Mouse (Mus musculus) CH12.LX (cell line): Measurements from ENCODE around the gene Igfbp5. TPM values are rescaled to one million over a fixed set of nuclear protein-coding genes. Genes with fewer than 3 reads are reported as not detected.

ENCODE experiments used
- DNase-seq: peaks from one replicate; pipeline ENCODE4 v3.0.0-alpha.2; 2013; ENCODE audit errors: extremely low read depth
- H3K27ac ChIP-seq: 2 replicates; pipeline ENCODE4 v1.5.1; 2012; ENCODE audit warnings: low read depth, mild to moderate bottlenecking, control low read depth, moderate library complexity; ENCODE audit not compliant: insufficient read depth
- H3K27me3 ChIP-seq: replicated peaks from 2 replicates; pipeline ENCODE3; 2012; ENCODE audit warnings: inconsistent platforms
- H3K36me3 ChIP-seq, 2 experiments: replicated peaks in 1 of 2; 2 replicates each; pipeline versions ENCODE3 to v1.6.1; 2012; ENCODE audit warnings: inconsistent platforms in 1 of 2, low read length in 1 of 2, mild to moderate bottlenecking in 1 of 2, mixed read lengths in 1 of 2, moderate library complexity in 1 of 2; ENCODE audit not compliant: control insufficient read depth in 1 of 2, insufficient read depth in 1 of 2
- H3K4me1 ChIP-seq, 2 experiments: 2 replicates each; pipeline ENCODE4 v1.6.1; 2012; ENCODE audit warnings: inconsistent platforms in 1 of 2, moderate library complexity in 1 of 2; ENCODE audit not compliant: insufficient read depth in 2 of 2, control insufficient read depth in 1 of 2
- H3K4me2 ChIP-seq: 2 replicates; pipeline ENCODE4 v1.6.1; 2012; ENCODE audit warnings: low read depth, mild to moderate bottlenecking, control low read depth; ENCODE audit not compliant: poor library complexity, insufficient read depth, severe bottlenecking
- H3K4me3 ChIP-seq, 3 experiments: fragments of 150-350 bp in 1 of 3; sonication (generic) in 1 of 3; replicated peaks in 1 of 3; 2 replicates each; pipeline versions ENCODE3 to v1.5.1; 2011 to 2012; ENCODE audit warnings: low read depth in 2 of 3, low read length in 2 of 3, mild to moderate bottlenecking in 2 of 3, moderate library complexity in 2 of 3, control low read depth in 1 of 3, improper control_type of control experiment in 1 of 3, inconsistent platforms in 1 of 3, mixed read lengths in 1 of 3; ENCODE audit not compliant: poor library complexity in 1 of 3
- H3K79me2 ChIP-seq: replicated peaks from 2 replicates; pipeline ENCODE4 v1.6.1; 2012; ENCODE audit warnings: mild to moderate bottlenecking, moderate library complexity; ENCODE audit not compliant: control insufficient read depth, poor library complexity, insufficient read depth, severe bottlenecking; ENCODE audit errors: extremely low read depth
- H3K9ac ChIP-seq: 2 replicates; pipeline ENCODE4 v1.6.1; 2012; ENCODE audit warnings: low read depth, mild to moderate bottlenecking, control low read depth, moderate library complexity; ENCODE audit not compliant: insufficient read depth
- H3K9me3 ChIP-seq: replicated peaks from 2 replicates; pipeline ENCODE3; 2012; ENCODE audit warnings: low read length, inconsistent platforms, mixed read lengths
- CHD1 ChIP-seq: IDR thresholded peaks from 2 replicates; pipeline ENCODE4 v1.6.1; 2012; ENCODE audit warnings: low read depth, low read length, improper control_type of control experiment, inconsistent platforms
- CHD2 ChIP-seq: IDR thresholded peaks from 2 replicates; pipeline ENCODE4 v1.6.1; 2011; ENCODE audit warnings: low read length, improper control_type of control experiment
- CTCF ChIP-seq, 2 experiments: IDR thresholded peaks in 1 of 2; conservative IDR thresholded peaks in 1 of 2; 2 replicates each; pipeline ENCODE4 v1.5.1; 2011 to 2012; ENCODE audit warnings: low read depth in 2 of 2, low read length in 2 of 2, improper control_type of control experiment in 1 of 2, inconsistent platforms in 1 of 2, mild to moderate bottlenecking in 1 of 2, moderate library complexity in 1 of 2
- ELF1 ChIP-seq: IDR thresholded peaks from 2 replicates; pipeline ENCODE4 v1.6.1; 2014; ENCODE audit warnings: low read depth, mild to moderate bottlenecking, inconsistent platforms, low read length, improper control_type of control experiment
- EP300 ChIP-seq: IDR thresholded peaks from 2 replicates; pipeline ENCODE4 v1.6.1; 2011; ENCODE audit warnings: low read length, improper control_type of control experiment
- ETS1 ChIP-seq: conservative IDR thresholded peaks from 2 replicates; pipeline ENCODE4 v1.6.1; 2012; ENCODE audit warnings: low read depth, mild to moderate bottlenecking, inconsistent platforms, low read length, improper control_type of control experiment, moderate library complexity
- GABPA ChIP-seq: IDR thresholded peaks from 2 replicates; pipeline ENCODE4 v1.6.1; 2012; ENCODE audit warnings: low read depth, low read length, improper control_type of control experiment, inconsistent platforms; ENCODE audit not compliant: insufficient replicate concordance
- HCFC1 ChIP-seq: IDR thresholded peaks from 2 replicates; pipeline ENCODE4 v1.6.1; 2012; ENCODE audit warnings: low read depth, mild to moderate bottlenecking, inconsistent platforms, low read length, improper control_type of control experiment
- IRF4 ChIP-seq: IDR thresholded peaks from 2 replicates; pipeline ENCODE4 v1.6.1; 2014; ENCODE audit warnings: low read depth, mild to moderate bottlenecking, inconsistent platforms, low read length, improper control_type of control experiment
- JUN ChIP-seq: IDR thresholded peaks from 2 replicates; pipeline ENCODE4 v1.6.1; 2011; ENCODE audit warnings: low read depth, mild to moderate bottlenecking, low read length, improper control_type of control experiment, moderate library complexity; ENCODE audit not compliant: insufficient read depth
- JUND ChIP-seq: conservative IDR thresholded peaks from 2 replicates; pipeline ENCODE4 v1.6.1; 2011; ENCODE audit warnings: low read depth, low read length, improper control_type of control experiment
- KAT2A ChIP-seq: IDR thresholded peaks from 2 replicates; pipeline ENCODE4 v1.6.1; 2012; ENCODE audit warnings: low read length, improper control_type of control experiment, inconsistent platforms; ENCODE audit not compliant: insufficient replicate concordance
- MAZ ChIP-seq: IDR thresholded peaks from 2 replicates; pipeline ENCODE4 v1.6.1; 2012; ENCODE audit warnings: low read depth, mild to moderate bottlenecking, inconsistent platforms, low read length, improper control_type of control experiment, moderate library complexity
- MXI1 ChIP-seq: IDR thresholded peaks from 2 replicates; pipeline ENCODE4 v1.6.1; 2011; ENCODE audit warnings: mild to moderate bottlenecking, low read depth, low read length, improper control_type of control experiment
- MYC ChIP-seq: IDR thresholded peaks from 2 replicates; pipeline ENCODE4 v1.6.1; 2011; ENCODE audit warnings: low read depth, mild to moderate bottlenecking, improper control_type of control experiment, low read length
- NELFE ChIP-seq: IDR thresholded peaks from 2 replicates; pipeline ENCODE4 v1.6.1; 2011; ENCODE audit warnings: low read depth, low read length, improper control_type of control experiment
- NRF1 ChIP-seq: IDR thresholded peaks from 2 replicates; pipeline ENCODE4 v1.6.1; 2014; ENCODE audit warnings: low read depth, mild to moderate bottlenecking, inconsistent platforms, low read length, improper control_type of control experiment, moderate library complexity
- PAX5 ChIP-seq: IDR thresholded peaks from 2 replicates; pipeline ENCODE4 v1.6.1; 2012; ENCODE audit warnings: low read length, inconsistent platforms, mixed read lengths
- POLR2A ChIP-seq: IDR thresholded peaks from 2 replicates; pipeline ENCODE4 v1.6.1; 2011; ENCODE audit warnings: low read depth, mild to moderate bottlenecking, improper control_type of control experiment, low read length
- RAD21 ChIP-seq: IDR thresholded peaks from 2 replicates; pipeline ENCODE4 v1.6.1; 2011; ENCODE audit warnings: low read depth, mild to moderate bottlenecking, low read length, improper control_type of control experiment, moderate library complexity
- RCOR1 ChIP-seq: conservative IDR thresholded peaks from 2 replicates; pipeline ENCODE4 v1.6.1; 2012; ENCODE audit warnings: low read depth, mild to moderate bottlenecking, inconsistent platforms, low read length, improper control_type of control experiment
- SMC3 ChIP-seq: IDR thresholded peaks from 2 replicates; pipeline ENCODE4 v1.6.1; 2011; ENCODE audit warnings: low read depth, low read length, improper control_type of control experiment
- USF1 ChIP-seq: IDR thresholded peaks from 2 replicates; pipeline ENCODE4 v1.6.1; 2014; ENCODE audit warnings: low read depth, mild to moderate bottlenecking, inconsistent platforms, low read length, improper control_type of control experiment
- ZC3H11A ChIP-seq: IDR thresholded peaks from 2 replicates; pipeline ENCODE4 v1.6.1; 2012; ENCODE audit warnings: low read depth, mild to moderate bottlenecking, inconsistent platforms, low read length, improper control_type of control experiment
- ZKSCAN1 ChIP-seq: IDR thresholded peaks from 2 replicates; pipeline ENCODE4 v1.6.1; 2012; ENCODE audit warnings: low read depth, inconsistent platforms, low read length, improper control_type of control experiment, borderline replicate concordance
- ZMIZ1 ChIP-seq: IDR thresholded peaks from 2 replicates; pipeline ENCODE4 v1.6.1; 2012; ENCODE audit warnings: low read depth, mild to moderate bottlenecking, inconsistent platforms, low read length, improper control_type of control experiment
- ZNF384 ChIP-seq: IDR thresholded peaks from 2 replicates; pipeline ENCODE4 v1.6.1; 2012; ENCODE audit warnings: low read depth, low read length, improper control_type of control experiment, inconsistent platforms
- dilution Hi-C: fragments of 300-500 bp; cut with MboI; formaldehyde crosslinking; loops from 2 replicates; pipeline ENCODE4 v1.14.3; 2020; ENCODE audit warnings: low sequenced_read_pairs; ENCODE audit not compliant: extremely low pct_unique_long_range_greater_than_20kb, extremely low pct_ligation_motif_present
- in situ Hi-C: fragments of 300-500 bp; cut with MboI; formaldehyde crosslinking; loops from 3 replicates; pipeline ENCODE4 v1.14.3; 2019; ENCODE audit warnings: low sequenced_read_pairs, low pct_ligation_motif_present, low pct_unique_long_range_greater_than_20kb, mixed read lengths
- polyA plus RNA-seq: library from polyadenylated mRNA; unstranded; fragments of >175 nt; gene quantifications from 2 replicates; pipeline ENCODE4 v1.2.1, GENCODE M21; 2012; ENCODE audit warnings: low read depth; ENCODE audit not compliant: insufficient read length
- total RNA-seq, 2 experiments: library from RNA; depleted of rRNA; stranded (reverse); fragments of 300-350 nt in 1 of 2; fragments of >200 nt in 1 of 2; gene quantifications; 2 replicates each; pipeline ENCODE4 v1.2.3; 2012 to 2014

Igfbp5 gene
- total and polyA plus RNA-seq, 3 experiments: 0.08 to 0.09 TPM; not detected in 1

DNA sequence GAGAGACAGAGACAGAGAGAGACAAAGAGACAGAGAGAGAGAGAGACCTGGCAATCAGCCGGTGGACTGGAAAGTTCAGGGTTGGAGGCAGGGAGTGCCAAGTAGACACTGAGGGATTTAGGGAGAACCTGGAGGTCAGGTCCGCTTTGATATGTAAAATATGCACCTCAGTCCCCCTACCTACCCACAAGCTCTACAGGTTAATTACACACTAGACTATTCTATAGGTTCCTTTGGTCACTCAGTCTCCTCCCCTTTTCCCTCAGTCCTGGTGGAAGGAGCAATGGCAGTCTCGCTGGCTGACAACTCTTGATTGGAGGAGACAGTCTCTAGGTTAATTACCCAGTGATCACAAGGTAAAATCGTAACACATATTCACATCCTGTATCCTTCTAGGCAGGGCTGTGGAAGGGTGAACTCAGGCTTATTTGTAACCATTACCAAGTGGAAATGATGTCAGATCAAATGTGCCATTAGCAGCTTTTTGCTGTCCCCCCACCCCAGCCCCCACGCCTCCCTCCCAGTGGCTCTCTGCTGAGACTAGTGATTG, 61.5 kb downstream of the Igfbp5 start:
- no peak overlapping the region for H3K9ac ChIP-seq
- no peak overlapping the region for H3K4me3 ChIP-seq
- H3K79me2 ChIP-seq: no peaks in the 10 kb centered on the region
- in situ Hi-C loops: no loop called here
- DNase-seq: no peak
- H3K4me2 ChIP-seq: no peak overlapping the region
- H3K4me1 ChIP-seq: peaks cover 0 to 6% of the 10 kb centered on the region in 2 experiments; a peak in 1 of 4 replicates
- TF ChIP-seq ZKSCAN1 (no peak), CHD1 (no peak), SMC3 (no peak), KAT2A (no peak), NRF1 (no peak), CHD2 (no peak), MYC (no peak), ZNF384 (no peak), ZC3H11A (no peak), JUND (no peak), ELF1 (no peak), MAZ (no peak), EP300 (no peak), IRF4 (no peak), GABPA (no peak)
- H3K36me3 ChIP-seq: no peaks in the 10 kb centered on the region
- dilution Hi-C loops: no loop called here
- H3K27me3 ChIP-seq: peaks cover 3% of the 10 kb centered on the region
- peaks cover 10% of the 10 kb centered on the region for H3K9me3 ChIP-seq
- H3K27ac ChIP-seq: no peak overlapping the region

- H3K27ac ChIP-seq: no peak overlapping the region
- H3K9me3 ChIP-seq: peaks cover 10% of the 10 kb centered on the region
- H3K9ac ChIP-seq: no peak overlapping the region
- H3K4me3 ChIP-seq: no peak overlapping the region
- in situ Hi-C loops (no loop called here), dilution Hi-C loops (no loop called here)
- H3K27me3 ChIP-seq: no peaks in the 10 kb centered on the region
- TF ChIP-seq JUND: no peak
- no peak for TF ChIP-seq POLR2A
- no peak for TF ChIP-seq PAX5
- TF ChIP-seq CHD2: no peak
- TF ChIP-seq ZMIZ1: no peak
- TF ChIP-seq SMC3: no peak
- no peak for TF ChIP-seq MXI1
- TF ChIP-seq CTCF (conservative IDR thresholded peaks at IDR 0.05 in 1 of 2, IDR thresholded peaks at IDR 0.05 in 1 of 2; ENCODE audit: low read depth in 2 of 2, low read length in 2 of 2): no peak
- no peak for TF ChIP-seq USF1
- no peak for TF ChIP-seq RCOR1
- TF ChIP-seq KAT2A: no peak
- no peak for TF ChIP-seq MAZ
- no peak for TF ChIP-seq ZNF384
- no peak for TF ChIP-seq ETS1
- TF ChIP-seq RAD21: no peak
- TF ChIP-seq HCFC1: no peak
- no peak for TF ChIP-seq NELFE
- no peak for TF ChIP-seq JUN
- H3K4me1 ChIP-seq: peaks cover 0 to 7% of the 10 kb centered on the region in 2 experiments; a peak in 1 of 4 replicates
- H3K79me2 ChIP-seq: no peaks in the 10 kb centered on the region
- no peak for DNase-seq
- H3K4me2 ChIP-seq: no peak overlapping the region
- H3K36me3 ChIP-seq: no peaks in the 10 kb centered on the region
Measured at GRCm38 (mm10) chr1:72811061-72811460, 63.6 kb downstream of the Igfbp5 start.
